Mouse (Mus musculus) adrenal gland, postnatal 4 days (tissue): ENCODE measurements at regions not wholly inside any gene's neighbourhood (a gene's known extent, or its start where the extent isn't known, plus 50 kb on each side); places are given as distances from the start of the nearest gene placed in this dataset.

ENCODE experiments used
- DNase-seq, 2 experiments: peaks; one replicate each; pipeline ENCODE4 v3.0.0; 2021 to 2022; ENCODE audit warnings: low spot score in 2 of 2, mixed read lengths in 2 of 2

DNA sequence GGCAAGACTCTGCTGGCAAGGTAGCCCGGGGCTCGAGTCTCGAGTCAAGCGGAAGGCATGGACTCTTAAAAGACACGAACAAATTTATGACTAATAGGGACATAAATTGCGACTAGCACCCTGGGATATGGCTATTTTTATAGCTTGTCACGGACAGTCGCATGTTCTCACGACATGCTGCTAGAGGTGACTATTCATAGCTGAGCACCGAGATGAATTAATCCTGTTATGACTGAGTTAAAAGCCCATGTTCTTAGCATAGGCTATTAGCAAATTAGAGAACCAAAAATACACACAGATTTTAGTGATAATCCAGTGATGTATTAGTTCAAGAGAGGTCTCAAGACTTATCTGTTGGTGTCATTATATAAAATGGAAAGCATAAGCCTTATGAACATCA is 539.2 kb downstream of the Gm19410 start:
- DNase-seq = no peak

DNA sequence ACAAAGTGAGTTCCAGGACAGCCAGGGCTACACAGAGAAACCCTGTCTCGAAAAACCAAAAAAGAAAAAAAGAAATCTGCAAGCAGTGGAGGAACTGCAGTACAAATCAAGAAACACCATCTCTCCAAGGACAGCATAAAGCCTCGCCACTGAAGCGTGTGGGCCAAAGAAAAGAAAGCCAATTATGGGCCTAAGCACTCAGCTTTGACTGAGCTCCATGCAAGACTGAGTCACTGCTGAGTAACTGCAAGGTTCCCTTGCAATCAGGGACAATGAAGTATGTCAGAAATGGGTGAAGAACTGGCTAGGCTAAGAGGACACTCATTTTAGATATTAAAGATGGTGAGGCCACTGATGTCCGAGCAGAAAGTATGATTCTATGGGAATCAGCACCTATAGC is 540.7 kb downstream of the Gm19410 start:
- DNase-seq = no peak

DNA sequence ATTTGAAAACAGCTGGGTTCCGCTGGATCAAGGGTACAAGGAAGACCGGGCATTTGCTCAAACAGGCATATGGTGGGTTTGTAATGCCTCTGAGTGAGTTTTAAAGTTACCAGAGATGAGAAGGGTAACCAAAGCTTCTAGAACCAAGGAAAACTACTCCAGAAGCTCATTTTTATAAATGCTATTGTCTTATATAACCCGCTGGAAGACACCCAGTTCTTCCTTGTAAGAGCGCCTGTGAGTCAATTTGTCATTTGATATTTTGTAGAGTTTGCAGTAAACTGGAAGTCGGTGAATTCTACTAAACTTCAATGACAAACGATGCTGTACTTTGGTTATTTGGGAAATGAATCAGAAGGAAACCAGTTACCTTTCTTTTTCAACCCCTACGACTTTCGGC is 541.9 kb downstream of the Gm19410 start:
- no peak for DNase-seq

DNA sequence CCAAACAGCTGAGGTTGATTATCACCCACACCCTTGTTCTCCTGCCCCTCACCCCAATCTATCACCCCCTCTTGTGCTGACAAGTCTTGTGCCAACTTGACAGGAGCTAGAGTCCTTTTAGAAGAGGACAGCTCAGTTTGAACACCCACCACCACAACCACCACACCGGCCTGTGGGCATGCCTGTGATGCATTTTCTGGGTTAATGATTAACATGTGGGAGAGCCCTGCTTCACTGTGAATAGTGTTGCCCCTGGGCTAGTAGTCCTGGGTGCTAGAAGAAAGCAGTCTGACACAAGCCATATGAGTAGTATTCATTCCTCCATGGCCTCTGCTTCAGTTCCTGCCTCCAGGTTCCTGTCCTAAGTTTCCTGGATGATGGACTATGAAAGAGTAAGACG is 542.5 kb downstream of the Gm19410 start:
- no peak for DNase-seq

DNA sequence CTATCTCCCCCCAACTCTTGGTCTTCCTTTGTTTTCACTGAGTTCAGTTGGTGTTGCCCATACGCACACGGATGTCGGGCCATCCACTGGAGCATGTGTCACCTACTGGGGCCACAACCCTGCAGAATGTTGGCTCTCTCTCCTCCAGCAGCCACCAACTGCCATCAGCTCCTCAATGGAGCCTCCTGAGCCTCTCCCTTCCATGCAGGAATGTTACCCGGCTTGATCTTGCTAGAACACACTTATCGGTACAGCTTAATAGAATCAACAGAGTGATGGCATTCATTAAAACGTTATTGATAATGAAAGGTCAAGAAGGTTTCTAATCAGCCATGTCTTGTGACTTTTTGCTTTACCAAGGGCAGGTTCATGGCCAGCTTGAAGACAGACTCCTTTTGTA is 543.7 kb downstream of the Gm19410 start:
- DNase-seq = no peak

DNA sequence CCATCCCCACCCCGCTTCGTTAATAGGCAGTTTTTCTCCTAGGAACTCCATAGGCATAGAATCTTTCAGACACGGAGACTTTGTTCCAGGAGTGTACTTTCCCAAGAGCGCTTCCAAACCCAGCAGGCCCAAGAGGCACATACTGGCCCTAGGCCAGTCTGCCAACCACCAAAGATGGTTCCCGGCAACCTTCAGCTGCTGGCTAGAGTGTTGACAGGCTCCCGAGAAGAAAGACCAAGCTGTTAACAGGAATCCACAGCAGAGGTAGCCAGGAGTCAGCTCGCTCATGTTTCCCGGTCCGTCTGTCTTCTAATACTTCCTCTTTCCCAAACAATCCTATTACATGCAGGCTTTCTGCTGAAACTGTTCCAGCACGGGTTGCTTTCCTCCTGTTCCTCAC is 544.4 kb downstream of the Gm19410 start:
- no peak for DNase-seq

DNA sequence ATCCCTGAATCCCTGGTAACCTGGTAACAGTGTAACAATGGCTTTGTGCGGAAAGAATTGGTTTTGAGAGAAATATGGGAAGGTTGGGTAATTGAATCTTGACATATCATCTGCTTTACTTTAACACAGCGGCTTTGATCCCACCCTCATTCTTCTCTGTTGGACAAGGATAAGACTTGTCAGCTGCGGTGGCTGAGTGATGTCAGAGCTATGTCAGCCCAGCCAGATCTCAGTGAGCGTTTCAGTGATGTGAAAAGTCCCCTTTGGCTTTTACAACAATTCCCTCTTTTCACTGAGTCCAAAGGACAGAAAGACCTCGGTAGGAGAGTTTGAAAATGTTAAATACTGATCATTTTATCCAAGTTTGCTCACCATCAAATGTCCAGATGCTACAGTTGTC is 546.1 kb downstream of the Gm19410 start:
- DNase-seq = no peak

DNA sequence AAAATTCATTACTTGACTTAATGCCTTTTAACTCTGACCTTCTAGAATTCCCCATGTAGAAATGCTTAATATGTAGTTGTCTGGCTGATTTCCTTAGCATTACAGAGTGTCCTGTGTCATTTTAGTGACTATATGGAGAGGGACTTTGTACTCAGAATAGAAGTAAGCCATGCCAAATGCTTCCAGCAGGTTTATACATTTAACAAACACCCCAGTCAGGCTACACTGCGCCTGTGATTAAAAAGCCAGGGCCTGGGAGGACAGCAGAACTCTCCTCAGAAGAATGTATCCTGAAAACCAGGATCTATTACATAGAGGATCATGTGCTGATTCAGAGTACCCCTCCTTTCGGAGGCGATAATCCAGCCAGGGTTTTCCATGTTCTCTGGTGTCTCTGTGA is 547.4 kb downstream of the Gm19410 start:
- no peak for DNase-seq

DNA sequence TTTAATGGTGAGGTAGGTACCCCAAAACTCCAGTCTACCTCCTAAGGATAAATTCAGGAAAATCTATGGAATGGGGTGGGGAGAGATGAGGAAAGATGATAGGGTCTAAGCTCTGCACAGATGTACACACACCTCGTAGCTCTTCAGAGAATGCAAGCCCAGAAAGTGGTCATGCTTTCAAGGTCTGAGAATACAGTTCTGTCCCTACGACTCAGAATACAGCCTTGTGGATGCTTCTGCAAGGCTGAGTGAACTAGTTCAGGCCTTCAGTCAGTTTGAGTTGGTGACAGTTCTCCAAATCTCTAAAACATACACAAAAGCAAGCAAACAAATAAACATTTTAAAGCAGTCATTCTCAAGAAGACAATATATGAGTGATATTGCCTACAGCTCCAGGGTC is 552.8 kb downstream of the Gm19410 start:
- no peak for DNase-seq

DNA sequence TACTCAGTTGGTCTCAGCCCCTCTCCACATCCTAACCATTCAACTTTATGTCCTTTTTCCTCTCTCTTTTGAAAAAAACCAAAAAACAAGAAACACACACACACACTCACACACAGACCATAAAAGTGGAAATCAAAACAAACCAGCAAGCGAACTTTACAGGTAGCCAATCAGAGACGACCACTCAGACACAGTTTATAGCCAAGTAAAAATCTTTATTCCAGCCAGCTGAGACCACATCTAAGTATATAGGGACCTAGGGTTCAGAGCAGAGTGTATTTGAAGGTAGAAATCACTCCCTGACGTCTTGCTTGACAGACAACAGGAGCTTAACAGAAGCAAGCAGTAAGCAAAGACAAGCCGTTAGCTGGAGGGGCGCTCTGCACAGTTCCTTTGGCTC is 553.3 kb downstream of the Gm19410 start:
- no peak for DNase-seq

DNA sequence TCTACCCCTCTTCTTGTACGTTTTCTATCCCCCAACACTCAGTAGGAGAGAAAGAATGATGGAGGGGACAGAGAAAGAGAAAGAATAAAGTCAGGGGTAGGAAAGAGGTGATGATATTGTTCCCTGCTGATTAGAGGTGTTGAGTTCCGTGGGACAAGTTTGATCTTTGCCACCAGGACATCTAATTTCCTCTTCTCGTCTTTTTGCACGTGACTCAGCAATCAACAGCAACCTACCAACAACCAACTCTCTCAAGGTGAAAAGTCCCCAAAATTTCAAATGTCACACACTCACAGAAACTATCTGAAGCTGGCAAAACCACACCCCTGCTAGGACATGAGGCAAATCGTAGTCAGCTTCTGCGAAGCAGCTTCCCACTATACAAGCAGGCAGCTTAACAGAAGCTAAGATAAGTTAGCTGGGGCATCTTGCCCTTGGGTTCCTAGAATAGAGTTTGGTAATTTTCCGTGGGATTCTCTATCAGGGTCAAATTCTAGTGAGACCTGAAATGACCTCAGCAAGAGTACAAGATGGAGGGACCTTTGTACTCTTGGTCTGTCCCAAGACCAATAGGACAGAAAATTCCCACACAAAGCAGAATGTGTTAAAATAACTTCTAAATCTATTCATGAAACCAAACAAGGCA is 553.8 kb downstream of the Gm19410 start:
- no peak for DNase-seq

DNA sequence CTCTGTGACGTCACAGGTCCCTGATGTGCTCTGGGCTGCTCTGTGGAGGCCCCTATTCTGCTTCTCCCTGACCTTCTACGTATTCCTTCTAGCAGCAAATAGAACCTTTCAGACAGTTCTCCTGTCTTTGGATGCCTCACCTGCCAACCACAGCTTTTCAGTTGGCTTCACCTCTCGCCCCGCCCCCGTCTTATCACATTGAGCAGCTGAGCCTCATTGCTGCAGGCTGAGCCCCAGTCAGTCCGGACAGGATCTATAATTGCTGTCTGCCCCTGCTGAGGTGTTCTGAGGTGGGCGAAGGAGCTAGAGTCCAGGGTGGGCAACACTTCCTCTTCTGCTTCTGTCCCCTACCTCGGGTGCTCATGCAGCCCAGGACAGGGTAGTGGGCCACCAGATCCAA is 556.5 kb downstream of the Gm19410 start:
- DNase-seq = no peak

DNA sequence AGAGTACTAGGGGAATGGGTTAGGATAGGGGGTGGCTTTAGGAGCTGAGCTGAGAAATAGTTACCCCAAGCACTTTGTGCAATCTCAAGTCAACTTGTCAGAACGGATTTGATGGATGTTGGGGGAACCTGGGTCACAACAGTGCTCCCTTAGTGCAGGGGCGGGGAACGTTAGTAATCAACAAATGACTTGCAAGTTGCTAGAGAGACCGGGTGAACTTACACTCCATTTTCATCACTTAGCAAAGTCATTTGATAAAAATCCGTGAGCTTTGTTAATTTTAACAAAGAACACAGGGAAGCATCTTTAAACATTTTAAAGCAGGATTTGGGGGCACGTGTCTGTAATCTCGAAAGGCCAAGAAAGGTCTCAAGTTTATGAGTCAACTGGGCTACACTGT is 557.0 kb downstream of the Gm19410 start:
- no peak for DNase-seq

DNA sequence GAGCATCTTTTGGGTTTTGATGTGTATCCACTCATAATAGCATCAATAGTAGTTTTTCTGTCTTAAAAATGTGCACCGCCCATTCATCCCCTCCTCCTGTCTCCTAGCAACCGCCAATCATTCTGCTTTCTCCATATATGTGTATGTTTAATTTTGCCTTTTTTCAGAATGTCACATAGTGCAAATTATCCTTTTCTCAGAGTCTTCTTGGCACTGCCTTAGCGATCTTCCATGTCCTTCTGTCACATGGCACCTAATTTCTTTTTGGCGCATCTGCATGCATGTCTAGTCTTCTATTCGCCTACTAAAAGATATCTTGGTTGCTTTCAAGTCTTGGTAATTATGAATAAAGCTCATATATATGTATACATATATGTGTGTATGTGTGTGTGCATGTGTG is 573.0 kb downstream of the Gm19410 start:
- DNase-seq = no peak

DNA sequence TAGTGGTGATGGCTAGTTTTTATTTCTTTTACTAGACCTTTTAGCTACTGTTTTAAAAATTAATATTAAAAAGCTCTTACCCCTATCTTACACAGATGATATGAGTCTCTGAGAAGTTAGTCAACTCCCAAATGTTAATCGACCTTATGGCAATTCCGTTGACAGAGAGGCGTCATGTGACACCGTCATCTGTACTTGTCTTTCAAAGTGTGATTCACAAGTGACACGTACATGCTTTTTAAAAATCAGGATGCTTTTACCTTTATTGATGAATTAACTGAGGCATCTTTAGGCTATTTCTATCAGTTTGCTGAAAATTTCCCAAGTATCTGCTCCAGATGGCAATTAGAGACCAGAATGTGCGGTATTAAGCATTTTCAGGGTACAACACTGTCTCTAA is 573.9 kb downstream of the Gm19410 start:
- no peak for DNase-seq

DNA sequence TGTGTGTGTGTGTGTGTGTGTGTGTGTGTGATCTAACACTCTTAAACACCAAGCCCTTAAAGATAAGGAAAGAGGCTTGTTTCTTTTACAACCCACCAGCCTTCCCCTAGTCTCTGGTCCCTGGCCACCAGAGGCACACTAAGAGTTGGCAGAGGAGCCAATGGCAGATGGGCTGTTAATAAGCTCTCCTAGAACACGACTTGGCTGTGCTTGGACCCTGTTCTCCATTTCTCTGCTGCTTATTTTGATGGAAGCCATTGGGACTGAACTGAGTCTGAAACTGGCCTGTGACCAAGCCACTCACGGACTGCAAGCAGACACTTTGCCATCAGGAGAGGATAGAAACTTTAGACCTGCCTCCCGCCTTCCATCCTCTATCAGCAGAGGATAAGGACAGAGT is 574.9 kb downstream of the Gm19410 start:
- no peak for DNase-seq

DNA sequence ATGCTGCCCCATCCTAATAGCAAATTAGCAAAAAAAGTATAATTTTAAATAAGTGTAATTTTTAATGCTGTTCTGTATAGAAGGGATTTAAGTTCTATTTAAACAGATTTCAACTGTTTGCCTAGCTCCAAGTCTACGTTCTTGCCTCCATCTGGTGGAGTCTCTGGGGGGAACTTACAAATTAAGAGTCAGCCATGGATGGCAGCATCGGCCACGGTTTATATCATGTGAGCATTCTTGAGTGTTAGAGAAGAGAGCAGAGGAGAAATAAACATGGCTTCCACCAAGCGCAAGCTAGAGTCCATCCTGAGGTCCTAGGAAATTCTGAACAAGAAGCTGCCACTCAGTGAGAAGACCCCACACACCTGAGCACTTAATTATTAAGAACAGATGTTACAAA is 576.4 kb downstream of the Gm19410 start:
- no peak for DNase-seq

DNA sequence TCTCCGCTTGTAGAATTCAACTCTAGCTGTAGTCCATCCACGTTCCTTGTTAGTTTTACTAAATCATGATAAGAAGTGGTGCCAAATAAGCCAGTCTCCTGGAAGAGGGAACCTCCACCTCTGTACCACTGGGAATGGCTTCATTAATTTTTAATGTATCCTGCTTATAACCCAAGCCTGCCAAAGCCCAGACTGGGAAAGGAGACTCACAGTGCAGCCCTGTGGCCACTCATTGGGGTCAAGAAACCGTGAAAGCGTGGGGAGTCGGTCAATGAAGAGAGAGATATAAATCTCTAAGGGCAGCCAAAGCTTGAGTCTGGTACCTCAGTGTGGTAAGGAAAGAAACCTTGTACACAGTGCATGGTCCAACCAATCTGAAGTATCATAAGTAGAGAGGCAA is 577.1 kb downstream of the Gm19410 start:
- no peak for DNase-seq

DNA sequence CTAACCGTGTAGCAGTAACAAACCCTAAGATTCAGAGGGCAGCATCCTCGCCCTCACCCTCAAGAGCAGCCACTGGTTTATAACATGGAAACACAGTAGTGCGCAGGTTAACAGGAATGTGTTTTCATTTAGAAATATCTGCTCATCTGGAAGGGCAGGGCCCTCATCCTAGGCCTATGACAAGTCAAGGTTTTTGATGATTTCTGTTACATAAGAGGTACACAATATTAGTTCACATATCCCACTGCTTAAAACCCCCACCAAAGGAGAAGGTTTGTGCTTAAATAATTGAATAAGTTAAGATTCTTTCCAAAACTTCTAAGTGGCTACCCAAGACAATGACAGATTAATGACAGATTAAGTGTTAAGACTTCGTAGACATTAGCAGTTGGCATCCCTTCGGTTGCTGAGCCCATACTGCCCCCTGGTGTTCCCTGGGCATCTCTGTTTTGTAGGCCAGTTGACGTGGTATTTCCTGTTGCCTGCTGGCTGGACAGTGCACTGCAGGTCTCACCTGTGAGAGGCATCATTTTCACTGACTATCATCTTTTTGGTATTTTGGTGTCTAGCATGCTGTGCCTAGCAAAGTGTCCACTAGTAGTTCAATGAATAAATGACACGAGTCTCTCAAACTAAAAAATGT is 581.2 kb downstream of the Gm19410 start:
- DNase-seq = peak; percentile 28 to 68

DNA sequence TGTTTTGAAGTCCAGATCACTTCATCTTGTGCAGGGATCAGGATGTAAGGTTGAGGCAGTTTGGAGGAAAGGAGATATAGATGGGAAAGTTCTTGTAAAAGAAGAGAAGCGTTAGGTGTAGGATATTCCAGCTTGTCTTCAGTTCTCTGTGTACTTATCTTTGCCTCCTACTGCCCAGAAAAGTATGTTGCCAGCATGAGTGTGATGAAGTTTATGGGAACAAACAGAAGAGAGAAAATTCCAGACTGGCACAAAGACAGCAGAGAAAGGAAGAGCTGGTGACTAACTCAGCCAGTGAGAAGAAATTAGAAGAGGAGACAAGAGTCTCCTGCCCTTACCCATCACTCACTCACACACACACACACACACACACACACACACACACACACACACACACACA is 582.5 kb downstream of the Gm19410 start:
- DNase-seq = no peak

DNA sequence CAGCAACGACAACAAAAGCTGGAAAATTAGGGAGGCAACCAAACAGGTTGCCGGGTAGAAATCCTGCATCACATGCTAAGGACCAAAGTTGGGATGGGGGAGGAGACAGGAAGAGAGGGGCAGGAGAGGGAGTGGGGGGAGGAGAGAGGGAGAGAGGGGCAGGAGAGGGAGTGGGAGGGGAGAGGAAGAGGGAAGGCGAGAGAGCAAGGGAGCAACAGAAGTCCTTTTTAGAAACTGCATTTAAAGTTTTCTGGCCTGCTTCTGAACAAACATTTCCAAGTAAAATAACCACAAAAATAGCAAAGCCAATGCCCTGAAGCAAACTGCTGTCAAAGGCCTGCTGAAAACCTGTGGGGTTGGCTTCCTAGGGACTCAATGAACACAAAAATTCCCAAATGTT is 589.3 kb downstream of the Gm19410 start:
- no peak for DNase-seq

DNA sequence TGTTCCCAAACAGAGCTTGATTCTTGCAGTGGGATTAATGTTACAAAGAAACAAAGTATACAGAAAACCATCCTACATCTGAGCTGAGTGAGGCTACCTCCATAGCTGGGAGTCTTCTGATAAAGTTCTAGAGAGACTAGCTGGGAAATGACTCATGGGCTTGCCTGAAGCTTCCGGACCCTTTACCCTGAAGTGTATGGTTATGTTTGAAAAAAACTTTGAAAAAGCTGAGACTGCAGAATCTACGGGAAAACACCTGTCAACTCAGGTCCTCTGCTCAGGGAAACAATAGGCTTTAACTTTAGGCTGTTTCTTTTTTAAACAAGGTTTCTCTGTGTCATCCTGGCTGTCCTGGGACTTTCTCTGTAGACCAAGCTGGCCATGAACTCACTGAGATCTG is 593.4 kb downstream of the Gm19410 start:
- DNase-seq = no peak

DNA sequence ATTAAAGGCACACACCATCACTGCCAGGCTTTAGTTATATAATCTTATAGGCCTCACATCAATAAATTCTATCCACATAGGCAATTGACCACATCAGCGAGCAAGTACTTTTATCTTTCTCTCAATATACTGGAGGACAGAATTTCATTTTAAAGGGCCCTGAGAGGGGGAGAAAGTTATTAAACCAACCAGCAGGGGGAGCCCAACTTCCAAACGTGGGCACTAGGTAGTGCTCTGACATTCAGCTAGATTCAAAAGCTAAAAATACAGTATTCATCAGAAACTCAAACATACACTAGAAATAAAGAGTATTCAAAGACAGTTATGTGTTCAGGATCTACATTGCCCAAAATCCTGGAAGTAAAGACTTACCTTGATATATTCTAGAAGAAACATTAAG is 595.7 kb downstream of the Gm19410 start:
- DNase-seq = peak; percentile 14 to 31

DNA sequence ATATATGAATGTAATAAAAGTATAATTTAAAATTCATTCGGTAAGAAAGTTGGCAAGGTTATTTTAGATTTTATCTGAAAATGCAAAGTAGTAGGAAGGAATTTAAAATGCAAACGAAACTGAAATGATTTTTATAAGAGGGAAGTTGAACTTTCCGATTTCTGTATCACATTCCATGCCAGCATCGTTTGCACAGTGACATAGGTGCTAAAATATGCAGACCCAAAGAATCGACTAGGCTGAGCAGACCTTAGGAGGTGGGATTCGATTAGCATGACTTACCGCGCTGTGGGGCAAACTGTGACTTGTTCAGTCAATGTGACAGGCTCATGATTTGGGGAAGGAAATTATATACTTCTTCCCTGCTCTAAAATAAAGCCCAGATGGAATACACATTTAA is 596.2 kb downstream of the Gm19410 start:
- no peak for DNase-seq
